Mouse (Mus musculus) neural tube, embryonic 12.5 days (tissue): ENCODE measurements around the gene Ston2. TPM values are rescaled to one million over a fixed set of nuclear protein-coding genes. Genes with fewer than 3 reads are reported as not detected.

Experiments used
- ATAC-seq: fragments of 200-750 bp; cut with Nextera tagmentation; 2 replicates; pipeline ENCODE4 v1.8.0; 2017; ENCODE audit warnings: low read depth, mild to moderate bottlenecking, moderate TSS enrichment, moderate library complexity; ENCODE audit not compliant: low FRiP score
- H3K27ac ChIP-seq: fragments of 300-500 bp; sonication (generic); 2 replicates; pipeline ENCODE4 v1.5.1; 2016
- H3K27me3 ChIP-seq: fragments of 300-500 bp; sonication (generic); replicated peaks from 2 replicates; pipeline ENCODE4 v1.6.1; 2016; ENCODE audit warnings: mild to moderate bottlenecking
- H3K36me3 ChIP-seq: fragments of 300-500 bp; sonication (generic); 2 replicates; pipeline ENCODE4 v1.6.1; 2016; ENCODE audit warnings: mild to moderate bottlenecking
- H3K4me1 ChIP-seq: fragments of 300-500 bp; sonication (generic); 2 replicates; pipeline ENCODE4 v1.6.1; 2016
- H3K4me2 ChIP-seq: fragments of 300-500 bp; sonication (generic); replicated peaks from 2 replicates; pipeline ENCODE4 v1.6.1; 2016; ENCODE audit warnings: mild to moderate bottlenecking
- H3K4me3 ChIP-seq: fragments of 300-500 bp; sonication (generic); 2 replicates; pipeline ENCODE4 v1.5.1; 2016
- H3K9ac ChIP-seq: fragments of 300-500 bp; sonication (generic); 2 replicates; pipeline ENCODE4 v1.6.1; 2016; ENCODE audit warnings: mild to moderate bottlenecking
- H3K9me3 ChIP-seq: fragments of 300-500 bp; sonication (generic); 2 replicates; pipeline ENCODE4 v1.6.1; 2016; ENCODE audit warnings: mild to moderate bottlenecking
- WGBS: fragments of 180-500 bp; shearing (Covaris S2); methylation state at CpG from one replicate; pipeline ENCODE4 v1.1.7; 2016; 5-methylcytosine and 5-hydroxymethylcytosine counted together
- polyA plus RNA-seq: library from polyadenylated mRNA; unstranded; fragments of >200 nt; fragmentation: Nextera tagmentation; extraction: Ambion mirVana; gene quantifications from 2 replicates; pipeline ENCODE4 v1.2.1, GENCODE M21; 2016

Gene Ston2
- polyA plus RNA-seq, 1 experiment from 2014 or later: 7.9 TPM

DNA sequence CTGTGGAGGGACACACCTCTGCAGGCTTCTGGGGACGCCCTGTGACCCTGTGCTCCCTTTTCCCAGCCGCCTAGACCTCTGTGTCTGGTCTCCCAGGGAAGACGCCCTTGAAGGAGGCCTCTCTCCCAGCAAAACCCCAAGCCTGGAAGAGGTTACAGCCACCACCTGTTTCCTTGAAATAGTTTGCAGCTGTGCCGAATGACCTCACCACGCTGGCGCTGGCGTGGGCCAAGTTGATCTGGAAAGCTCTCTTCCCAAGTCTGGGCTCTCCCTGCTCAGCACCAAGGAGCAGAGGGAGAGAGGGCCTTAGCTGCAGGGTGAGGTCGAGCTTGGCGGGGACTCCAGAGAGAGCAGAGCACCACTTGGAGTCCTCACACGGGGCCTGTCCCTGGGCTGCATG lies 1.8 kb downstream of the Ston2 start:
- WGBS: 70% methylated on average over 10 of the region's 10 CpGs
- no peak overlapping the region for H3K4me2 ChIP-seq
- no peak for ATAC-seq
- no peaks in the 10 kb centered on the region for H3K27me3 ChIP-seq
- no peak overlapping the region for H3K27ac ChIP-seq
- H3K4me1 ChIP-seq: no peaks in the 10 kb centered on the region
- no peaks in the 10 kb centered on the region for H3K36me3 ChIP-seq
- no peaks in the 10 kb centered on the region for H3K9me3 ChIP-seq
- H3K4me3 ChIP-seq: no peak overlapping the region
- H3K9ac ChIP-seq: no peak overlapping the region

DNA sequence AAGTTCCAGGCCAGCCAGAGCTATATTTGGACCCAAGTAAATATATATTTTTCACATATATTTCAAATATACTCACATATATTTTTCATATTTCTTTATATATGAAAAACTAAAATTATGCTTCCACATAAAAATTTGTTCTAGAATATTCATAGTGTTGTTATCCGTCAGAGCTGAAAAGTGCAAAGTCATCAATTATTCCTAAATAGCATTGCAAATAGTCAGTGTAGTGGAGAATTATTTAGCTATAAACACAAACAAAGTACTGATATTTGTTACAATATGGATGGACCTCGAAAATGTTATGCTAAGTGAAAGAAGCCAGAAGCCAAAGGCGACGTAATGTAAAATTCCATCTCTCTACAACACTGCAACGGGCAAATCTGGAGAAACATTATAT lies 6.8 kb downstream of the Ston2 start:
- Histone ChIP-seq H3K4me3 (no peak overlapping the region), H3K27ac (no peak overlapping the region), H3K4me2 (no peak overlapping the region), H3K9ac (no peak overlapping the region), H3K9me3 (no peaks in the 10 kb centered on the region), H3K36me3 (no peaks in the 10 kb centered on the region), H3K27me3 (no peaks in the 10 kb centered on the region), H3K4me1 (peaks cover 13% of the 10 kb centered on the region; the same call in 1 of the 2 replicates)
- 89% methylated on average over 5 of the region's 5 CpGs for WGBS
- ATAC-seq: no peak

DNA sequence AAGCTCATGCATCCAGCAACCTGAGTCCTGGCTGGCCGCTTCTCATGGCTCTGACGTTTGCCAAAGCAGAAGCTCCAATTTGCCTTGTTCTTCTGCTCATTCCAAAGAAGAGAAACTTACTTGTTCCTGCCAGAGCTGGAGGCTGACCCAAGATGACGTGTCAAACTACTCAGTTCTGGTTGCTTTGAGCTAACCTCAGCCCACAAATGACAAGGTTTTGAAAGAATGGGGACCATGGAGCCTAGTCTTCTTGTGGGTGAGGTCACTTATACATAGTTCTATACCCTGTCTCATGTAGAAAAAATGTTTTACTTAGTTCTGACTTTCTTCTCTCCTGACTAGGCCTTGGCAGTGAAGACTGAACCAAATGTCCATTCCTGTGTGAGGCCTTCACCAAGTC lies 7.7 kb downstream of the Ston2 start:
- H3K4me3 ChIP-seq: no peak overlapping the region
- H3K9me3 ChIP-seq: no peaks in the 10 kb centered on the region
- H3K4me1 ChIP-seq: peaks cover 13% of the 10 kb centered on the region; the same call in 1 of the 2 replicates
- no peaks in the 10 kb centered on the region for H3K27me3 ChIP-seq
- WGBS: 83% methylated on average over 3 of the region's 3 CpGs
- H3K36me3 ChIP-seq: no peaks in the 10 kb centered on the region
- H3K9ac ChIP-seq: no peak overlapping the region
- H3K27ac ChIP-seq: no peak overlapping the region
- no peak overlapping the region for H3K4me2 ChIP-seq
- ATAC-seq: no peak

DNA sequence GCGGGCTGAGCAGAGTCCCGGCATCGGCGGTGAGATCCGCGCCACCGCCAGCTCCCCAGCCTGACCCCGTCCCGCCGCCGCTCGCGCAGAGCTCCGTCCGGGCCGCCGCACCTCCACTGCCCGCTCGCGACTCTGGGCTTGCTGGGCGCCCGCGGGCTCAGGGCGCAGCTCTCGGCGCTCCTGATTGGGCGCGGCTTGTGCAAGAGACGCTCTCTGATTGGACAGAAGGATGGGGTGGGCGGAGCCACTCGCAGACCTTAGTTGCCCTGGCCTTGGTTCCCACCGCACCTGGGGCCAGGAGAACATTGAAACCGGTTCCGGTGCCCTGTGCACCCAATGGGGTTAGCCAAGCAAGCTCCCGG lies 9.2 kb downstream of the Ston2 start:
- Histone ChIP-seq H3K9ac (peak overlapping the region; percentile 43), H3K27me3 (no peaks in the 10 kb centered on the region), H3K4me3 (peak overlapping the region; percentile 69), H3K9me3 (no peaks in the 10 kb centered on the region), H3K36me3 (no peaks in the 10 kb centered on the region), H3K4me2 (peak overlapping the region; percentile 96), H3K4me1 (peaks cover 13% of the 10 kb centered on the region; the same call in 1 of the 2 replicates), H3K27ac (no peak overlapping the region)
- peak; percentile 96 for ATAC-seq
- WGBS: under 1% methylated on average over 35 of the region's 35 CpGs

DNA sequence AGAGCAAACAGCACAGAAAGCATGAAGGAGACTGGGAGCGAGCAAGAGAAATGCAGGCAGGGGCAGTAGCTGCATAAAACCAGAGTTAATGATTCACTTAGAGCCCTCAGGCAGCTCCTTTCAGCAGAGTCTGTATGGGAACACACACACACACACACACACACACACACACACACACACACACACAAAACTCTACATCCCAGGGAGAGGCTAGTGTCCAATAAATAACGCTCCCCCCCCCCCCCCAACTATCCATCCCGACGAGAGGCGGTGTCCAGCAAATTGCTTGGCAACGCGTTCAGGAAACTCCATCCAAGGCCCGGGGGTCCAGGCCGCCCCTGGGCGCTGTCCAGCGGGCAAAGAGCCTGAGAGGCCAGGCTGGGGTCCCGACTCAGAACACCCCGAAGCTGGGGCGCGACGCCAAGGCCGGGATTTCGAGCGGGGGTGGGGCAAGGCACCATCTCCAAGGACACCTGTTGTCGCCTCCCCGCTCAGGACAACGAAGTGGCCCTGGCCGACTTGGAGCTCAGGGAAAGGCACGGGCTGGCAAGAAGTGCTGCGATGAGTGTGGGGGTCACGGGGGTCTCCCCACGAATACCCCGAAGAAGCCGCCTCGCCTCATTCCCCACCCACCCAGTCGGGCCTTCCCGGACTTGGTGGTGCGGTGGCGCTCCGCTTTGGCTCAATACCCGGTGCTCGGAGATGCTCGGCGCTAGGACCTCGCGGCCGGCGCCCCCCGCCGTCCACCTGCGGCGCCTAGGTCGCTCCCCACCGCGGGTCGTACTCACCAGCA lies 9.8 kb downstream of the Ston2 start:
- Histone ChIP-seq H3K27ac (no peak overlapping the region), H3K4me3 (peak overlapping the region; percentile 69), H3K27me3 (no peaks in the 10 kb centered on the region), H3K4me2 (peak overlapping the region; percentile 96), H3K9ac (peak overlapping the region; percentile 43), H3K4me1 (peaks cover 13% of the 10 kb centered on the region; the same call in 1 of the 2 replicates), H3K9me3 (no peaks in the 10 kb centered on the region), H3K36me3 (no peaks in the 10 kb centered on the region)
- WGBS: under 1% methylated on average over 50 of the region's 51 CpGs
- peak; percentile 88 for ATAC-seq

DNA sequence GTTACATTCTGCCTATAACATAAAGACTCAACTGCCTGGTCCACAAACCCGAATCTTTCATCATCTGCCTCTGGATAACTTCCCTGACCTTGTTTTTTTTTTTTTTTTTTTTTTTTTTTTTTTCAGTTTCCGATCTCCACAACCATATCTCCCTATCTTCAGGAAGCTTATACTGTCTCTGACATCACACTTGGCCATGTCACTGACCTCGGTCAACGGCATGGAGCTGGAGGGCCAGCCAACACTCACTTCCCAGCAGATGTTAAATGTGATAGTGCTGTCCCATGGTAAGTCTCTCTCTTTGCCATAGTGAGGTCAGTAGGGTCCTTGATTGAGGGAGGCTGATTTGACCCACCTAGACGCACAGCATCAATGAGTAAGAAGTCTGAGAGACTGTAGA lies 11.8 kb downstream of the Ston2 start:
- no peaks in the 10 kb centered on the region for H3K27me3 ChIP-seq
- ATAC-seq: no peak
- H3K4me3 ChIP-seq: no peak overlapping the region
- no peak overlapping the region for H3K27ac ChIP-seq
- H3K4me1 ChIP-seq: peaks cover 13% of the 10 kb centered on the region; the same call in 1 of the 2 replicates
- 86% methylated on average over 5 of the region's 5 CpGs for WGBS
- H3K36me3 ChIP-seq: no peaks in the 10 kb centered on the region
- no peaks in the 10 kb centered on the region for H3K9me3 ChIP-seq
- no peak overlapping the region for H3K9ac ChIP-seq
- H3K4me2 ChIP-seq: no peak overlapping the region

DNA sequence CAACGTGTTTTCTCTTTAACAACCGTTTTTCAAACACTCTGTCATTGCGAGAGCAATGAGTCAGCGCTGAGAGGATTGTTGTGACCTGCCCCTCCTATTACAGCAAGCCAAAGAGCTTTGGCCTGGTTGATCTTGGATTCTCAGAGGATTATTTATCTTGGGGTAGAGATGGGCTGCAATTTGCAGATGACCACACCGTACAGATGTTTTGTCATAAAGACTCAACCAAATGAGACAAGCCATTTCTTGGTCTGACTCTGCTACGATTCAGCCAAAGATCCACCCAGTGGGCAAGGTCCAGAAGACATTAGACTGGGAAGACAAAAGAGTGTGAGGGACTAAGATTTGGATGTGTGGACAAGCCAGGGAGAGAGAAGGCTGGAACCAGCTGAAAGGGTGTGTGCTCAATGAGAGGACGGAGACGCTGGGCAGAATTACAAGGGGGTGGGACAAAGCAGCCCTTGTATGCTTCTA lies 13.3 kb downstream of the Ston2 start:
- Histone ChIP-seq H3K36me3 (no peaks in the 10 kb centered on the region), H3K4me2 (no peak overlapping the region), H3K9ac (no peak overlapping the region), H3K4me1 (peaks cover 13% of the 10 kb centered on the region; the same call in 1 of the 2 replicates), H3K4me3 (no peak overlapping the region), H3K9me3 (no peaks in the 10 kb centered on the region), H3K27me3 (no peaks in the 10 kb centered on the region), H3K27ac (no peak overlapping the region)
- WGBS: 71% methylated on average over 8 of the region's 8 CpGs
- no peak for ATAC-seq

DNA sequence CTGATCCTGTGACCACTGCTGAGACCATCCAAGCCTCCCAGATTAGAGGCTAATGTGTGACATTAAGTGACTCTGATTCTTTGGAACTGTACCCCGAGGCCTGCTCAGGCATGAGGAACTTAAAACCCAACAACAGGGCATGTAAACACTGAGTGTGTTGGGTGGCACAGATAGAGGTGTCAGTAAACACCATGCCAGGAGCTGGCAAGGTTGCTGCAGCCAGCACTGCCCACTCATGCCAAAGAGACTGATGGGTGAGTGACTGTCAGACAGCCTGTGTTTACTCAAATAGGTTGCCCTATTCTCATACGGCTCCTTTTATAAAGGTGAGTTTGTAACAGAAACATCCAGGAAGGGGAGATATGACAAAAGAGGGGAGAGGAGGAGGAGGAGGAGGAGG lies 19.3 kb downstream of the Ston2 start:
- Histone ChIP-seq H3K4me2 (no peak overlapping the region), H3K27me3 (no peaks in the 10 kb centered on the region), H3K4me3 (no peak overlapping the region), H3K9ac (no peak overlapping the region), H3K27ac (no peak overlapping the region), H3K36me3 (no peaks in the 10 kb centered on the region), H3K4me1 (peaks cover 32% of the 10 kb centered on the region), H3K9me3 (no peaks in the 10 kb centered on the region)
- no peak for ATAC-seq
- WGBS: 84% methylated on average over 2 of the region's 2 CpGs

DNA sequence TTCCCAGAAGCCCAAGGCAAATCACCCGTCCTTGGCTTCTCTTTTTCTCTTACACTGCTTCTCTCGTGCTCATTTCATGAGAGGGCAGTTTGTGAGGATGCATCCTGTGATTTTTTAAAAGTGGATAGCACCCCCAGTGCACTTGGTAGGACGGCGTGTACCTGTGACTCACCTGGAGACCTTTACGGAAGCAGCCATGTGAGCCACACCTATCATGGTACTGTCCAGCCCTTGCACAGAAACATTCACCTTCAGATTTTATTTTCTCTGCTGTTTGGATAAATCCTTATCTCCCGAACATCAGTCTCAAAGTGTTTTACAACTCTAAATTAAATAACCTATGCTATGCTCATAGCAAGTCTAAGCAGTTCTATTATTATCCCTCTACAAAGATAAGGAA lies 20.0 kb downstream of the Ston2 start:
- WGBS: 91% methylated on average over 6 of the region's 6 CpGs
- H3K27me3 ChIP-seq: no peaks in the 10 kb centered on the region
- H3K9me3 ChIP-seq: no peaks in the 10 kb centered on the region
- no peaks in the 10 kb centered on the region for H3K36me3 ChIP-seq
- no peak overlapping the region for H3K27ac ChIP-seq
- no peak overlapping the region for H3K9ac ChIP-seq
- H3K4me2 ChIP-seq: no peak overlapping the region
- no peak for ATAC-seq
- H3K4me1 ChIP-seq: peaks cover 33% of the 10 kb centered on the region
- no peak overlapping the region for H3K4me3 ChIP-seq

DNA sequence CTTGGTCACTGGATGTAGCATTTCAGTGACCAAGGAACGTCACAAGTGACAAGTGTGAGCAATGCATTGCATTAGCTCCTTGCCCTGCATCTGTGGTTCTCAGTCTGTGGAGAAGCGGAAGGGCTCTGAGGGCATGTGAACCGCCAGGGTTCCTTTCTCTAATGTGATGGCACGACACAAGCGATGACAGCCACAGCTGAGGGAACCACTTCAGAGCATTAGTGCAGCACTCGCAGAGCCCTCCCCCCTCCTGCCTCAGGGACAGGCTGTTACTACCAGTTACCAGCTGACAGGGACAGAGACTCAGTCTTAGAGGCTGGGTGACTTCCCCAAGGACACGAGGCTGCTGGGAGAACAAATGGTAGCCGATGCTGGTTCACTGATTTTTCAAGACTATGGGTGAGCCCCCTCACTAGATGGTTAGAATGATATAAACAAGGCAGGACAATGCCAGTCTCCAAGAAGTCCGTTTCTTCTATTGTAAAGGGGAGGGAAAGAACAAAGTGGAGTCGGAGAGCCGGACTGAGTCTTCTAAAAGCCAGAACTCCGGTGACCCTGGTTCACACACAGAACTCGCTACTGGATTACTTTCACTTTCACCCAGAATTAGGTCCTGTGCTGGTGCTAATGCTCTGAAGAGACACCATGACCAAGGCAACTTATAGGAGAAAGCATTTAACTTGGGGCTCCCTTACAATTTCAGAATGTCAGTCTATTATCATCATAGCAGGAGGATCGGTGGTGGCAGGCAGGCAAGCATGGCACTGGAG lies 21.7 kb downstream of the Ston2 start:
- no peak overlapping the region for H3K27ac ChIP-seq

DNA sequence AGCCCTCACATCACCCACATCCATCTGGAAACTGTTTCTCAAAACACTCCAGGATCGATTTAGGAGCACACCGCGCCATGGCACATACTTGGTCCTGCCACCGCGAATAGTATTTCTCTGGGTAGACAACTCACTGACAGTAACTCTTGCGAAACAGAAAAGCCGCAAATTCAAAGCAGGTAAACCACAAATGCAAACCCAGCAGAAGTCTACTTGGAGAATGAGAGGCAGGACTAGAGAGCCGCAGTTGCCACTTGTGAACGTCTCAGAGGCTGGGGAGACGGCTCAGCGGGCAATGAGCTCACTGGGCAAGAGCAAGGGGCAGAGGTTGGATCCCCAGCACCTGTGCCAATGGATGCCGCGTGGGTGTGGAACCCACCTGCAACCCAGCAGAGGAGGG lies 22.7 kb downstream of the Ston2 start:
- no peak overlapping the region for H3K4me3 ChIP-seq
- H3K4me2 ChIP-seq: no peak overlapping the region
- no peak overlapping the region for H3K27ac ChIP-seq
- 50% methylated on average over 13 of the region's 13 CpGs for WGBS
- H3K9me3 ChIP-seq: no peaks in the 10 kb centered on the region
- no peaks in the 10 kb centered on the region for H3K36me3 ChIP-seq
- H3K9ac ChIP-seq: no peak overlapping the region
- H3K27me3 ChIP-seq: no peaks in the 10 kb centered on the region
- H3K4me1 ChIP-seq: peaks cover 33% of the 10 kb centered on the region
- ATAC-seq: no peak

More for the DNA sequence above, 21.7 kb downstream of the Ston2 start:
- peak; percentile 76 for ATAC-seq
- peaks cover 33% of the 10 kb centered on the region for H3K4me1 ChIP-seq
- peak overlapping the region; percentile 17; the same call in 1 of the 2 replicates for H3K9ac ChIP-seq
- 0 out of 2 replicates have a peak overlapping the region, but pooled peaks have one; percentile 5 for H3K4me3 ChIP-seq
- 14% methylated on average over 14 of the region's 14 CpGs for WGBS
- no peaks in the 10 kb centered on the region for H3K9me3 ChIP-seq
- H3K36me3 ChIP-seq: no peaks in the 10 kb centered on the region
- H3K27me3 ChIP-seq: no peaks in the 10 kb centered on the region
- peak overlapping the region; percentile 46 for H3K4me2 ChIP-seq

DNA sequence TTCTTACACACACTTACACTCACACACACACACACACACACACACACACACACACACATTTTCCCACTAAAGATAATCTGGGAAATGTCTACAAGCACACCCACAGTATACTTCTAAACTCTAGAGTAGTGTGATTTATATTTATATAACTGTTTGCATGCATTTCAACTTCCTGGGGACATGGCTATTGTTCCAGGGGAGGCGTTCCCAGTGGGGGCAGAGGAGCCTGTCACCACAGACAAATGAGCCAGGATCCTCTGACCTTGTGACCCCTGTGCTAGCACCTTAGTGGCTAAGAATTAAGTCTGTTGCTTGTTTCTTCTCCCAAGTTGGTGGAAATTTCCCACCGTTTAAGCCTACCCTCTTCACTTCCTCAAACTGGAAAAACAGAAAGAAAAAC lies 23.1 kb downstream of the Ston2 start:
- no peaks in the 10 kb centered on the region for H3K9me3 ChIP-seq
- no peak overlapping the region for H3K4me2 ChIP-seq
- H3K4me3 ChIP-seq: no peak overlapping the region
- peaks cover 33% of the 10 kb centered on the region for H3K4me1 ChIP-seq
- WGBS: 4% methylated on average over 2 of the region's 2 CpGs
- no peaks in the 10 kb centered on the region for H3K27me3 ChIP-seq
- no peak overlapping the region for H3K9ac ChIP-seq
- no peak for ATAC-seq
- no peak overlapping the region for H3K27ac ChIP-seq
- H3K36me3 ChIP-seq: no peaks in the 10 kb centered on the region
